ENCODE assay signal across 11 mouse cellular contexts in the genomic region with DNA sequence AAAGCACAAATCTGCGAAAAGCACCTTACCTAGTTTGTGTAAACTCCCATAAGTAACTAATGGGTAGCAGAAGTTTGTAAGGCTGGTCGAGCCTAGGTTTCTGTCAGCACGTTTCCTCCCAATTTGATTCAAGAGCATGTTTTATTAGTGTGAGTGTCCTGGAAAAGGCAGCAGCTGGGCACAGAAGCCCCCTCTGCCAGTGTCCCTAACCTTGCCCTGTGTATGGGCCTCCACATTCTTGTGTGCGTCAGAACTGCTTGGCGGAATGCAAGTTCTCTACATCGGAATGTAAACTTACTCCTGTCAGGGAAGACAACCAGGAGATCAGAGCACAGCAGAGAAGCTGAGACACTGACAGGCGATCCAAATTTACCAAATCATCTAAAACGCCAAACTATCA.
DNase-seq lines count a peak whose midpoint lies in the region; ATAC-seq and TF ChIP-seq lines count a peak whose summit lies in the region.
"Had no signal": no experiment of that assay in that cellular context is flagged by ENCODE, and none has a peak within 500 bp of the region (broad histone marks: within the 10 kb centered on the region; RNA-seq: fewer than 3 reads in every experiment).

No protein-coding gene starts in this region.

- peak overlapping the region; percentile 38; the same call in 1 of the 2 replicates for H3K4me2 ChIP-seq in kidney, postnatal 0 days (ENCODE audit: low read length)
- H3K4me2 ChIP-seq in embryonic facial prominence, embryonic 14.5 days (ENCODE audit: low read depth, low read length): peak overlapping the region; percentile 25; the same call in 1 of the 2 replicates
- H3K4me2 ChIP-seq in hindbrain, embryonic 16.5 days (ENCODE audit: low read length): no peak overlapping the region
- no peak overlapping the region for H3K4me2 ChIP-seq in forebrain, embryonic 12.5 days
- H3K4me2 ChIP-seq: forebrain, embryonic 15.5 days; hindbrain, embryonic 13.5 days had no signal

- CTCF ChIA-PET in Patski (lab: Charles Lee): interaction anchor here (1.2 to 3.3 kb wide), 4 partner anchors 17 to 185 kb away, joined by 3 to 14 read pairs (median 4); no protein-coding TSS in a partner anchor

- peak; percentile 53 for DNase-seq in kidney, postnatal 0 days (ENCODE audit: low spot score)
- DNase-seq in kidney, adult 8-10 months: no peak
- no peak for DNase-seq in Patski (ENCODE audit: low read depth, low spot score)
- peak; percentile 62 for DNase-seq in embryonic facial prominence, embryonic 14.5 days (ENCODE audit: low spot score)
- peak; percentile 30 to 58 for DNase-seq in lung, postnatal 4 days
- DNase-seq: thymus, adult 18-20 months had no signal

- H3K4me1 ChIP-seq in kidney, postnatal 0 days (replicated peaks; ENCODE audit: insufficient read depth, low read length): peaks cover 20% of the 10 kb centered on the region
- peaks cover 38% of the 10 kb centered on the region for H3K4me1 ChIP-seq in embryonic facial prominence, embryonic 14.5 days (ENCODE audit: control insufficient read depth, insufficient read depth, low read length)
- peaks cover 17% of the 10 kb centered on the region for H3K4me1 ChIP-seq in hindbrain, embryonic 16.5 days (ENCODE audit: control insufficient read depth, insufficient read depth, low read depth, low read length)
- H3K4me1 ChIP-seq in forebrain, embryonic 12.5 days: peaks cover 36% of the 10 kb centered on the region

- H3K4me3 ChIP-seq in kidney, postnatal 0 days (replicated peaks; ENCODE audit: low read depth, low read length): no peak overlapping the region
- no peak overlapping the region for H3K4me3 ChIP-seq in embryonic facial prominence, embryonic 14.5 days (ENCODE audit: low read depth, low read length)
- H3K4me3 ChIP-seq in hindbrain, embryonic 16.5 days (ENCODE audit: low read length): no peak overlapping the region
- no peak overlapping the region for H3K4me3 ChIP-seq in forebrain, embryonic 12.5 days (replicated peaks)
- H3K4me3 ChIP-seq: forebrain, embryonic 15.5 days; hindbrain, embryonic 13.5 days; liver, embryonic 15.5 days had no signal

- POLR2A ChIA-PET in Patski (lab: Charles Lee): interaction anchor here (1.1 to 1.7 kb wide), 2 partner anchors 18 to 51 kb away, joined by 3 to 4 read pairs; no protein-coding TSS in a partner anchor

- no peak for ATAC-seq in kidney, postnatal 0 days (replicated peaks; ENCODE audit: low FRiP score, low read depth)
- peak; percentile 24 for ATAC-seq in Patski
- ATAC-seq in embryonic facial prominence, embryonic 14.5 days (ENCODE audit: low read depth): peak; percentile 48; the same call in 1 of the 2 replicates
- no peak for ATAC-seq in hindbrain, embryonic 16.5 days
- ATAC-seq in forebrain, embryonic 12.5 days (ENCODE audit: low FRiP score): no peak

- 35% methylated on average over 8 of the region's 8 CpGs for WGBS in kidney, postnatal 0 days
- 29% methylated on average over 8 of the region's 8 CpGs for WGBS in embryonic facial prominence, embryonic 14.5 days
- WGBS in hindbrain, embryonic 16.5 days: 68% methylated on average over 8 of the region's 8 CpGs
- WGBS in forebrain, embryonic 12.5 days: 75% methylated on average over 8 of the region's 8 CpGs

- H3K9me3 ChIP-seq in kidney, postnatal 0 days (replicated peaks; ENCODE audit: low read length): no peaks in the 10 kb centered on the region
- no peaks in the 10 kb centered on the region for H3K9me3 ChIP-seq in embryonic facial prominence, embryonic 14.5 days (ENCODE audit: control insufficient read depth, low read length)
- no peaks in the 10 kb centered on the region for H3K9me3 ChIP-seq in hindbrain, embryonic 16.5 days (ENCODE audit: control insufficient read depth, low read length)
- no peaks in the 10 kb centered on the region for H3K9me3 ChIP-seq in forebrain, embryonic 12.5 days
- H3K9me3 ChIP-seq: forebrain, embryonic 15.5 days; hindbrain, embryonic 13.5 days; liver, embryonic 15.5 days had no signal

- no peaks in the 10 kb centered on the region for H3K36me3 ChIP-seq in kidney, postnatal 0 days (ENCODE audit: insufficient read depth, low read length)
- no peaks in the 10 kb centered on the region for H3K36me3 ChIP-seq in embryonic facial prominence, embryonic 14.5 days (ENCODE audit: control insufficient read depth, insufficient read depth, low read length)
- no peaks in the 10 kb centered on the region for H3K36me3 ChIP-seq in hindbrain, embryonic 16.5 days (ENCODE audit: control insufficient read depth, insufficient read depth, low read length)
- H3K36me3 ChIP-seq in forebrain, embryonic 12.5 days (replicated peaks): no peaks in the 10 kb centered on the region
- H3K36me3 ChIP-seq: forebrain, embryonic 15.5 days; hindbrain, embryonic 13.5 days; liver, embryonic 15.5 days had no signal

- no peaks in the 10 kb centered on the region for H3K27me3 ChIP-seq in kidney, postnatal 0 days (ENCODE audit: insufficient read depth, low read length)
- no peaks in the 10 kb centered on the region for H3K27me3 ChIP-seq in Patski
- no peaks in the 10 kb centered on the region for H3K27me3 ChIP-seq in embryonic facial prominence, embryonic 14.5 days (replicated peaks; ENCODE audit: control insufficient read depth, insufficient read depth, low read length)
- H3K27me3 ChIP-seq in hindbrain, embryonic 16.5 days (replicated peaks; ENCODE audit: control insufficient read depth, insufficient read depth, low read length): no peaks in the 10 kb centered on the region
- H3K27me3 ChIP-seq in forebrain, embryonic 12.5 days: no peaks in the 10 kb centered on the region
- H3K27me3 ChIP-seq: forebrain, embryonic 15.5 days; hindbrain, embryonic 13.5 days; liver, embryonic 15.5 days had no signal

- TF ChIP-seq CTCF in kidney, postnatal 0 days (IDR thresholded peaks at IDR 0.05; ENCODE audit: low read depth): no peak
- TF ChIP-seq CTCF in Patski (IDR thresholded peaks at IDR 0.05): no peak

- no peak overlapping the region for H3K9ac ChIP-seq in kidney, postnatal 0 days (ENCODE audit: low read depth, low read length)
- H3K9ac ChIP-seq in embryonic facial prominence, embryonic 14.5 days (ENCODE audit: low read depth, low read length): no peak overlapping the region
- no peak overlapping the region for H3K9ac ChIP-seq in hindbrain, embryonic 16.5 days (ENCODE audit: low read depth, low read length)
- H3K9ac ChIP-seq in forebrain, embryonic 12.5 days: no peak overlapping the region
- H3K9ac ChIP-seq: forebrain, embryonic 15.5 days; hindbrain, embryonic 13.5 days; liver, embryonic 15.5 days had no signal

- H3K27ac ChIP-seq in kidney, postnatal 0 days: peak overlapping the region; percentile 85; the same call in 1 of the 2 replicates
- no peak overlapping the region for H3K27ac ChIP-seq in embryonic facial prominence, embryonic 14.5 days (replicated peaks; ENCODE audit: low read depth, low read length)
- H3K27ac ChIP-seq in hindbrain, embryonic 16.5 days (ENCODE audit: low read depth, low read length): no peak overlapping the region
- no peak overlapping the region for H3K27ac ChIP-seq in forebrain, embryonic 12.5 days
- H3K27ac ChIP-seq: forebrain, embryonic 15.5 days; liver, embryonic 15.5 days had no signal

- in situ Hi-C loops in Patski (cut with MboI; ENCODE audit: low pct_unique_long_range_greater_than_20kb): loop anchor here (5.0 kb wide), 1 partner anchor 63 kb away; no protein-coding TSS in a partner anchor

Comparison
In these comparisons a context has a peak if more than half of its experiments do, and no peak if none do; other contexts are left out.
1. DNase-seq: peak in kidney, postnatal 0 days (single experiment), embryonic facial prominence, embryonic 14.5 days (single experiment) and lung, postnatal 4 days (2 of 2); none in kidney, adult 8-10 months (0 of 2) and Patski (single experiment).
2. ATAC-seq: peak in Patski (single experiment) and embryonic facial prominence, embryonic 14.5 days (single experiment); none in kidney, postnatal 0 days (single experiment), hindbrain, embryonic 16.5 days (single experiment) and forebrain, embryonic 12.5 days (single experiment).
3. H3K4me2 ChIP-seq: peak in kidney, postnatal 0 days (single experiment) and embryonic facial prominence, embryonic 14.5 days (single experiment); none in hindbrain, embryonic 16.5 days (single experiment) and forebrain, embryonic 12.5 days (single experiment).